Mouse (Mus musculus) MEL (cell line): ENCODE measurements around the gene Treh. TPM values are rescaled to one million over a fixed set of nuclear protein-coding genes. Genes with fewer than 3 reads are reported as not detected.
A peak's percentile ranks its signal among the peaks of the same experiment; 100 is the strongest.

Experiments used
- DNase-seq: peaks from one replicate; pipeline ENCODE4 v3.0.0; 2011; ENCODE audit warnings: low read depth, low spot score
- H3K27ac ChIP-seq: 2 replicates; pipeline ENCODE4 v1.5.1; 2012; ENCODE audit warnings: low read depth, mild to moderate bottlenecking, control low read depth, low read length, moderate library complexity; ENCODE audit not compliant: control insufficient read depth
- H3K27me3 ChIP-seq, 2 experiments: fragments of 150-350 bp in 1 of 2; sonication (generic) in 1 of 2; 2 replicates each; pipeline ENCODE4 v1.6.1; 2012; ENCODE audit warnings: low read length in 2 of 2, mild to moderate bottlenecking in 2 of 2, improper control_type of control experiment in 1 of 2, moderate library complexity in 1 of 2; ENCODE audit not compliant: insufficient read depth in 2 of 2, control insufficient read depth in 1 of 2
- H3K36me3 ChIP-seq, 2 experiments: 2 replicates each; pipeline ENCODE4 v1.6.1; 2012 to 2014; ENCODE audit warnings: low read length in 2 of 2, improper control_type of control experiment in 1 of 2, inconsistent platforms in 1 of 2, mild to moderate bottlenecking in 1 of 2; ENCODE audit not compliant: insufficient read depth in 2 of 2, control insufficient read depth in 1 of 2
- H3K4me1 ChIP-seq, 2 experiments: fragments of 150-350 bp in 1 of 2; sonication (generic) in 1 of 2; 2 replicates each; pipeline ENCODE4 v1.6.1; 2012; ENCODE audit warnings: low read length in 2 of 2, improper control_type of control experiment in 1 of 2, mild to moderate bottlenecking in 1 of 2; ENCODE audit not compliant: insufficient read depth in 2 of 2, control insufficient read depth in 1 of 2
- H3K4me3 ChIP-seq, 2 experiments: fragments of 150-350 bp in 1 of 2; sonication (generic) in 1 of 2; 2 replicates each; pipeline ENCODE4 v1.5.1; 2012; ENCODE audit warnings: low read depth in 2 of 2, low read length in 2 of 2, mild to moderate bottlenecking in 2 of 2, moderate library complexity in 2 of 2, control low read depth in 1 of 2, improper control_type of control experiment in 1 of 2; ENCODE audit not compliant: control insufficient read depth in 1 of 2, insufficient read depth in 1 of 2
- H3K79me2 ChIP-seq: 2 replicates; pipeline ENCODE4 v1.6.1; 2012; ENCODE audit warnings: mild to moderate bottlenecking, low read length, moderate library complexity; ENCODE audit not compliant: control insufficient read depth, poor library complexity, insufficient read depth
- H3K9ac ChIP-seq: 2 replicates; pipeline ENCODE4 v1.6.1; 2012; ENCODE audit warnings: low read depth, mild to moderate bottlenecking, control low read depth, low read length, moderate library complexity; ENCODE audit not compliant: control insufficient read depth, poor library complexity, severe bottlenecking
- H3K9me3 ChIP-seq: fragments of 150-350 bp; sonication (generic); replicated peaks from 2 replicates; pipeline ENCODE4 v1.6.1; 2012; ENCODE audit warnings: mild to moderate bottlenecking, low read length, improper control_type of control experiment, moderate library complexity; ENCODE audit not compliant: insufficient read depth
- CHD1 ChIP-seq: IDR thresholded peaks from 2 replicates; pipeline ENCODE4 v1.6.1; 2012; ENCODE audit warnings: low read depth, mild to moderate bottlenecking, inconsistent platforms, low read length, improper control_type of control experiment
- CHD2 ChIP-seq: IDR thresholded peaks from 2 replicates; pipeline ENCODE4 v1.6.1; 2011; ENCODE audit warnings: low read length, improper control_type of control experiment
- E2F4 ChIP-seq: IDR thresholded peaks from 2 replicates; pipeline ENCODE4 v1.6.1; 2011; ENCODE audit warnings: low read depth, low read length, improper control_type of control experiment, borderline replicate concordance
- ELF1 ChIP-seq: IDR thresholded peaks from 2 replicates; pipeline ENCODE4 v1.6.1; 2014; ENCODE audit warnings: low read depth, mild to moderate bottlenecking, inconsistent platforms, low read length, improper control_type of control experiment, moderate library complexity
- EP300 ChIP-seq, 2 experiments: IDR thresholded peaks; 2 replicates each; pipeline ENCODE4 v1.6.1; 2011; ENCODE audit warnings: improper control_type of control experiment in 2 of 2, low read length in 2 of 2, low read depth in 1 of 2, mild to moderate bottlenecking in 1 of 2
- ETS1 ChIP-seq: IDR thresholded peaks from 2 replicates; pipeline ENCODE4 v1.6.1; 2012; ENCODE audit warnings: low read depth, mild to moderate bottlenecking, inconsistent platforms, low read length, improper control_type of control experiment, moderate library complexity
- HCFC1 ChIP-seq: IDR thresholded peaks from 2 replicates; pipeline ENCODE4 v1.6.1; 2012; ENCODE audit warnings: low read depth, mild to moderate bottlenecking, inconsistent platforms, low read length, improper control_type of control experiment, moderate library complexity
- JUND ChIP-seq: IDR thresholded peaks from 2 replicates; pipeline ENCODE4 v1.6.1; 2011; ENCODE audit warnings: low read depth, mild to moderate bottlenecking, improper control_type of control experiment, low read length
- KAT2A ChIP-seq: conservative IDR thresholded peaks from 2 replicates; pipeline ENCODE4 v1.6.1; 2012; ENCODE audit warnings: low read depth, low read length, improper control_type of control experiment, inconsistent platforms
- MAFK ChIP-seq: IDR thresholded peaks from 2 replicates; pipeline ENCODE4 v1.6.1; 2011; ENCODE audit warnings: low read depth, mild to moderate bottlenecking, low read length, improper control_type of control experiment, borderline replicate concordance
- MAX ChIP-seq: IDR thresholded peaks from 2 replicates; pipeline ENCODE4 v1.6.1; 2011; ENCODE audit warnings: low read length, improper control_type of control experiment
- MAZ ChIP-seq: IDR thresholded peaks from 2 replicates; pipeline ENCODE4 v1.6.1; 2012; ENCODE audit warnings: low read depth, mild to moderate bottlenecking, inconsistent platforms, low read length, improper control_type of control experiment
- MEF2A ChIP-seq: IDR thresholded peaks from 2 replicates; pipeline ENCODE4 v1.6.1; 2014; ENCODE audit warnings: low read depth, mild to moderate bottlenecking, inconsistent platforms, low read length, improper control_type of control experiment; ENCODE audit not compliant: poor library complexity, insufficient replicate concordance, severe bottlenecking; ENCODE audit errors: extremely low read depth
- MXI1 ChIP-seq: IDR thresholded peaks from 2 replicates; pipeline ENCODE4 v1.6.1; 2011; ENCODE audit warnings: mild to moderate bottlenecking, low read depth, low read length, improper control_type of control experiment
- MYB ChIP-seq: IDR thresholded peaks from 2 replicates; pipeline ENCODE4 v1.6.1; 2011; ENCODE audit warnings: mild to moderate bottlenecking, low read depth, low read length, improper control_type of control experiment
- NRF1 ChIP-seq: IDR thresholded peaks from 2 replicates; pipeline ENCODE4 v1.6.1; 2014; ENCODE audit warnings: low read depth, mild to moderate bottlenecking, inconsistent platforms, low read length, improper control_type of control experiment, moderate library complexity; ENCODE audit not compliant: poor library complexity, insufficient read depth, severe bottlenecking
- POLR2A ChIP-seq, 2 experiments: IDR thresholded peaks; 2 replicates each; pipeline ENCODE4 v1.6.1; 2011 to 2012; ENCODE audit warnings: low read length in 2 of 2, mild to moderate bottlenecking in 2 of 2, control low read depth in 1 of 2, improper control_type of control experiment in 1 of 2, low read depth in 1 of 2, moderate library complexity in 1 of 2; ENCODE audit not compliant: control insufficient read depth in 1 of 2, insufficient read depth in 1 of 2, poor library complexity in 1 of 2
- POLR2AphosphoS5 ChIP-seq: IDR thresholded peaks from 2 replicates; pipeline ENCODE4 v1.6.1; 2012; ENCODE audit warnings: low read depth, borderline replicate concordance, mild to moderate bottlenecking, inconsistent platforms, low read length, moderate library complexity, mixed read lengths
- RAD21 ChIP-seq: IDR thresholded peaks from 2 replicates; pipeline ENCODE4 v1.6.1; 2011; ENCODE audit warnings: mild to moderate bottlenecking, low read depth, low read length, improper control_type of control experiment
- RCOR1 ChIP-seq: IDR thresholded peaks from 2 replicates; pipeline ENCODE4 v1.6.1; 2012; ENCODE audit warnings: low read depth, mild to moderate bottlenecking, inconsistent platforms, low read length, improper control_type of control experiment
- SIN3A ChIP-seq: IDR thresholded peaks from 2 replicates; pipeline ENCODE4 v1.6.1; 2012; ENCODE audit warnings: low read length, improper control_type of control experiment, inconsistent platforms
- TAL1 ChIP-seq: IDR thresholded peaks from 2 replicates; pipeline ENCODE4 v1.6.1; 2012; ENCODE audit warnings: mild to moderate bottlenecking, inconsistent platforms, low read length, moderate library complexity, mixed read lengths
- TBP ChIP-seq: IDR thresholded peaks from 2 replicates; pipeline ENCODE4 v1.8.0; 2011; ENCODE audit warnings: low read depth, low read length, improper control_type of control experiment
- UBTF ChIP-seq: IDR thresholded peaks from 2 replicates; pipeline ENCODE4 v1.6.1; 2012; ENCODE audit warnings: low read depth, mild to moderate bottlenecking, inconsistent platforms, low read length, improper control_type of control experiment, moderate library complexity, borderline replicate concordance; ENCODE audit not compliant: insufficient read depth
- USF1 ChIP-seq: IDR thresholded peaks from 2 replicates; pipeline ENCODE4 v1.6.1; 2014; ENCODE audit warnings: low read depth, mild to moderate bottlenecking, inconsistent platforms, low read length, improper control_type of control experiment, moderate library complexity
- USF2 ChIP-seq, 2 experiments: IDR thresholded peaks; 2 replicates each; pipeline ENCODE4 v1.6.1; 2011 to 2012; ENCODE audit warnings: improper control_type of control experiment in 2 of 2, low read length in 2 of 2, borderline replicate concordance in 1 of 2, inconsistent platforms in 1 of 2, low read depth in 1 of 2, mild to moderate bottlenecking in 1 of 2; ENCODE audit not compliant: insufficient read depth in 1 of 2
- ZC3H11A ChIP-seq: IDR thresholded peaks from 2 replicates; pipeline ENCODE4 v1.6.1; 2012; ENCODE audit warnings: low read depth, mild to moderate bottlenecking, inconsistent platforms, low read length, improper control_type of control experiment
- ZKSCAN1 ChIP-seq: IDR thresholded peaks from 2 replicates; pipeline ENCODE4 v1.6.1; 2012; ENCODE audit warnings: low read depth, mild to moderate bottlenecking, inconsistent platforms, low read length, improper control_type of control experiment, moderate library complexity
- ZMIZ1 ChIP-seq: IDR thresholded peaks from 2 replicates; pipeline ENCODE4 v1.6.1; 2012; ENCODE audit warnings: low read depth, mild to moderate bottlenecking, inconsistent platforms, low read length, improper control_type of control experiment, moderate library complexity
- ZNF384 ChIP-seq: IDR thresholded peaks from 2 replicates; pipeline ENCODE4 v1.6.1; 2012; ENCODE audit warnings: low read depth, mild to moderate bottlenecking, inconsistent platforms, low read length, improper control_type of control experiment
- polyA plus RNA-seq, 2 experiments: library from polyadenylated mRNA; stranded (reverse) in 1 of 2; unstranded in 1 of 2; fragments of >175 nt in 1 of 2; fragments of >200 nt in 1 of 2; gene quantifications; 2 replicates each; pipeline versions ENCODE4 v1.2.1 to v1.2.4; 2012; ENCODE audit warnings: low replicate concordance in 2 of 2, low read depth in 1 of 2; ENCODE audit not compliant: insufficient read length in 2 of 2, insufficient read depth in 1 of 2, missing spikeins in 1 of 2
- total RNA-seq: library from RNA; depleted of rRNA; stranded (reverse); fragments of 300-350 nt; gene quantifications from 2 replicates; pipeline ENCODE4 v1.2.3, GENCODE M21; 2012

The Treh gene
- total and polyA plus RNA-seq, 3 experiments, result not detected

DNA sequence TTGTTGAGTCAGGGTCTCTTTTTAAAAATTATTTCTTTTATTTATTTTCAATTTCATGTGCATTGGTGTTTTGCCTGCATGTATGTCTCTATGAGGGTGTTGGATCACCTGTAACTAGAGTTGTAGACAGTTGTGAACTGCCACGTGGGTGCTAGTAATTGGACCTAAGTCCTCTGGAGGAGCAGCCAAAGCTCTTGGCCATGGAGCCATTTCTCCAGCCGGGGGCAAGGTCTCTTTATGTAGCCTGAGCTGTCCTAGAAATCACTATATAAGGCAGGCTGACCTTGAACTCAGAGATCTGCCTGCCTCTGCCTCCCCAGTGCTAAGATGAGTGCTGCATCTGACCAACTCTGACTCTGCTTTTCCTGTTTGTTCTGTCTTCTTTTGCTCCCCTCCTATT is 28.8 kb upstream of the Treh start:
- no peak overlapping the region for H3K4me3 ChIP-seq
- no peak for DNase-seq
- no peaks in the 10 kb centered on the region for H3K36me3 ChIP-seq
- TF ChIP-seq MAFK (no peak), ZC3H11A (no peak), JUND (no peak), USF2 (IDR thresholded peaks at IDR 0.05; ENCODE audit: borderline replicate concordance in 1 of 2, insufficient read depth in 1 of 2, low read depth in 1 of 2, low read length in 2 of 2) (no peak), RAD21 (no peak), HCFC1 (no peak), ZKSCAN1 (no peak), ZNF384 (no peak), ELF1 (no peak), E2F4 (no peak), ETS1 (no peak), KAT2A (no peak), POLR2AphosphoS5 (no peak), MAX (no peak), UBTF (no peak), RCOR1 (no peak), CHD2 (no peak), MXI1 (no peak), MAZ (no peak), ZMIZ1 (no peak)
- no peaks in the 10 kb centered on the region for H3K9me3 ChIP-seq
- no peak overlapping the region for H3K27ac ChIP-seq
- H3K9ac ChIP-seq, result no peak overlapping the region
- H3K27me3 ChIP-seq, result no peaks in the 10 kb centered on the region
- no peaks in the 10 kb centered on the region for H3K79me2 ChIP-seq
- 0 out of 4 replicates have a peak, but pooled peaks cover 0 to 3% of the 10 kb centered on the region in 2 experiments for H3K4me1 ChIP-seq

DNA sequence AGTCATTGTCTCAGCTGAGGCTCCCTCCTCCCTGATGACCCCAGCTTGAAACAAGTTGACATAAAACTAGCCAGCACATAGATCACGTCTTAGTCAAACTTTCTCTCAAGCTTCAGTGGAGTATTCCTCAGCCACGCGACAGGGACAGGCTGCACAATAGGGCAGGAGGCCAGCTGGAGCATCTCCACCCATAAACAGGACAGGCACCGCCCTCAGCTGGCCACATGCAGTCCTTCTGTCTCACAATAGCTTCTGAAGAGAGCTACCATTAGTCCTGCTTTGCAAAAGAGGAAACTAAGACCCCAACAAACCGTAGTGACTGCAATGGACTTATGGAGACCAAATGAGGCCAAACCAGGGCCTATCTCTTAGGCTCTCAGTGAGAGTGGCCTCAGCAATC is 27.6 kb upstream of the Treh start:
- H3K9ac ChIP-seq, result peak overlapping the region; percentile 11; the same call in 1 of the 2 replicates
- H3K36me3 ChIP-seq, result no peaks in the 10 kb centered on the region
- H3K4me3 ChIP-seq, result peak overlapping the region in 1 of 2 experiments; percentile 55; a peak in 2 of 4 replicates
- H3K27me3 ChIP-seq, result no peaks in the 10 kb centered on the region
- no peak for DNase-seq
- H3K9me3 ChIP-seq, result no peaks in the 10 kb centered on the region
- TF ChIP-seq KAT2A (no peak), MAFK (no peak), TAL1 (no peak), POLR2AphosphoS5 (no peak), ZC3H11A (no peak), RCOR1 (no peak), NRF1 (no peak), USF1 (no peak), EP300 (IDR thresholded peaks at IDR 0.05; ENCODE audit: low read depth in 1 of 2, low read length in 2 of 2) (no peak), CHD1 (no peak), MAX (no peak), POLR2A (IDR thresholded peaks at IDR 0.05; ENCODE audit: control insufficient read depth in 1 of 2, insufficient read depth in 1 of 2, low read depth in 1 of 2, low read length in 2 of 2, poor library complexity in 1 of 2) (no peak), TBP (no peak), MYB (no peak), HCFC1 (no peak), ZNF384 (no peak), MXI1 (no peak), MEF2A (no peak), SIN3A (no peak), USF2 (IDR thresholded peaks at IDR 0.05; ENCODE audit: borderline replicate concordance in 1 of 2, insufficient read depth in 1 of 2, low read depth in 1 of 2, low read length in 2 of 2) (no peak)
- H3K27ac ChIP-seq, result no peak overlapping the region
- H3K4me1 ChIP-seq, result 0 out of 4 replicates have a peak, but pooled peaks cover 0 to 3% of the 10 kb centered on the region in 2 experiments
- no peaks in the 10 kb centered on the region for H3K79me2 ChIP-seq
